Mouse (Mus musculus): ENCODE results near the gene Gm36210. TPM values are rescaled to one million over a fixed set of nuclear protein-coding genes. Genes with fewer than 3 reads are reported as not detected.

The Gm36210 gene
- total RNA-seq, 2 experiments from 2014 or later: 0.51 to 0.62 TPM

Other genes starting within 250 kb of the Gm36210 start
- 100 to 1,000 TPM; 134 to 136 TPM for gene Ppp6r1, start 247.5 kb downstream of the Gm36210 start, total RNA-seq (2021)
- gene Hspbp1, start 221.4 kb downstream of the Gm36210 start, total RNA-seq (2021): 10 to 100 TPM; 85.2 to 87.6 TPM
- 100 to 1,000 TPM; 325 to 344 TPM for gene Brsk1, start 215.9 kb downstream of the Gm36210 start, total RNA-seq (2021)
- under 1 TPM; 0.18 to 0.20 TPM for gene Tmem150b, start 181.3 kb downstream of the Gm36210 start, total RNA-seq (2021)
- gene Kmt5c, start 166.4 kb downstream of the Gm36210 start, total RNA-seq (2021): 10 to 100 TPM; 35.3 to 38.7 TPM
- gene Cox6b2, start 153.4 kb downstream of the Gm36210 start, total RNA-seq (2021): 1 to 10 TPM; 3.3 to 6.2 TPM
- gene Fam71e2, start 135.2 kb downstream of the Gm36210 start, total RNA-seq (2021): not detected
- gene Il11, start 123.7 kb downstream of the Gm36210 start, total RNA-seq (2021): under 1 TPM in 1 of 2 experiments, not detected in 1; 0.47 TPM
- gene Tmem190, start 123.6 kb downstream of the Gm36210 start, total RNA-seq (2021): not detected
- gene Tmem238, start 116.9 kb downstream of the Gm36210 start, total RNA-seq (2021): 1 to 10 TPM; 1.4 to 2.0 TPM
- gene Rpl28, start 113.6 kb downstream of the Gm36210 start, total RNA-seq (2021): 100 to 1,000 TPM; 454 to 487 TPM
- gene Ube2s, start 93.9 kb downstream of the Gm36210 start, total RNA-seq (2021): 100 to 1,000 TPM; 103 to 109 TPM
- gene Shisa7, start 61.8 kb downstream of the Gm36210 start, total RNA-seq (2021): 100 to 1,000 TPM; 176 to 202 TPM
- 1 to 10 TPM; 4.0 to 7.8 TPM for gene Isoc2b, start 36.3 kb downstream of the Gm36210 start, total RNA-seq (2021)
- gene Isoc2a, start 29.4 kb downstream of the Gm36210 start, total RNA-seq (2021): 10 to 100 TPM; 11.4 to 13.6 TPM
- gene Zfp628, start 8.7 kb upstream of the Gm36210 start, total RNA-seq (2021): 10 to 100 TPM; 12.7 to 13.2 TPM
- gene Nat14, start 15.5 kb upstream of the Gm36210 start, total RNA-seq (2021): 100 to 1,000 TPM; 119 to 120 TPM
- 1 to 10 TPM; 2.9 to 3.8 TPM for gene Ssc5d, start 19.3 kb upstream of the Gm36210 start, total RNA-seq (2021)
- gene Sbk2, start 57.9 kb upstream of the Gm36210 start, total RNA-seq (2021): under 1 TPM; 0.27 to 0.30 TPM
- gene Sbk3, start 64.7 kb upstream of the Gm36210 start, total RNA-seq (2021): 1 to 10 TPM in 1 of 2 experiments, under 1 TPM in 1; 0.70 to 1.4 TPM
- 10 to 100 TPM; 31.6 to 35.9 TPM for gene Zfp579, start 89.6 kb upstream of the Gm36210 start, total RNA-seq (2021)
- gene Zfp524, start 107.9 kb upstream of the Gm36210 start, total RNA-seq (2021): 1 to 10 TPM; 6.5 to 8.1 TPM
- 10 to 100 TPM; 19.6 to 25.1 TPM for gene Fiz1, start 108.2 kb upstream of the Gm36210 start, total RNA-seq (2021)
- gene Gm44973, start 109.0 kb upstream of the Gm36210 start, total RNA-seq (2021): not detected
- gene Zfp865, start 113.9 kb upstream of the Gm36210 start, total RNA-seq (2021): 10 to 100 TPM; 33.5 to 39.7 TPM
- 10 to 100 TPM; 56.9 to 61.9 TPM for gene Ccdc106, start 114.0 kb upstream of the Gm36210 start, total RNA-seq (2021)
- not detected for gene 4632433K11Rik, start 127.6 kb upstream of the Gm36210 start, total RNA-seq (2021)
- 1 to 10 TPM; 5.1 to 5.4 TPM for gene Zfp784, start 131.9 kb upstream of the Gm36210 start, total RNA-seq (2021)
- gene Zfp580, start 145.0 kb upstream of the Gm36210 start, total RNA-seq (2021): 10 to 100 TPM; 34.5 to 35.2 TPM
- gene U2af2, start 155.6 kb upstream of the Gm36210 start, total RNA-seq (2021): 100 to 1,000 TPM; 183 to 184 TPM
- 100 to 1,000 TPM; 523 to 530 TPM for gene Epn1, start 173.7 kb upstream of the Gm36210 start, total RNA-seq (2021)
- not detected for gene Rfpl4, start 210.4 kb upstream of the Gm36210 start, total RNA-seq (2021)
- not detected for gene Rasl2-9, start 219.4 kb upstream of the Gm36210 start, total RNA-seq (2021)
- not detected for gene Vmn1r55, start 243.2 kb upstream of the Gm36210 start, total RNA-seq (2021)